Mouse (Mus musculus) thymus, postnatal 25 days (tissue): ENCODE measurements around the gene Fam83d.
"Not testable (repeated sequence)": the region's sequence is repeated elsewhere in the genome, so short reads cannot be mapped to it uniquely, and the experiment has no call there.

Experiments used
- DNase-seq: peaks from one replicate; pipeline ENCODE4 v3.0.0; 2022

Fam83d gene

GRCm38 (mm10) chr2:158767742-158768339, at the start of gene Fam83d:
TSS of gene Fam83d (plus strand) at chr2:158768093.
- DNase-seq, result peak; percentile 97

- peak; percentile 93 for DNase-seq
Measured at GRCm38 (mm10) chr2:158718816-158719549, 48.9 kb upstream of the Fam83d start.

DNA sequence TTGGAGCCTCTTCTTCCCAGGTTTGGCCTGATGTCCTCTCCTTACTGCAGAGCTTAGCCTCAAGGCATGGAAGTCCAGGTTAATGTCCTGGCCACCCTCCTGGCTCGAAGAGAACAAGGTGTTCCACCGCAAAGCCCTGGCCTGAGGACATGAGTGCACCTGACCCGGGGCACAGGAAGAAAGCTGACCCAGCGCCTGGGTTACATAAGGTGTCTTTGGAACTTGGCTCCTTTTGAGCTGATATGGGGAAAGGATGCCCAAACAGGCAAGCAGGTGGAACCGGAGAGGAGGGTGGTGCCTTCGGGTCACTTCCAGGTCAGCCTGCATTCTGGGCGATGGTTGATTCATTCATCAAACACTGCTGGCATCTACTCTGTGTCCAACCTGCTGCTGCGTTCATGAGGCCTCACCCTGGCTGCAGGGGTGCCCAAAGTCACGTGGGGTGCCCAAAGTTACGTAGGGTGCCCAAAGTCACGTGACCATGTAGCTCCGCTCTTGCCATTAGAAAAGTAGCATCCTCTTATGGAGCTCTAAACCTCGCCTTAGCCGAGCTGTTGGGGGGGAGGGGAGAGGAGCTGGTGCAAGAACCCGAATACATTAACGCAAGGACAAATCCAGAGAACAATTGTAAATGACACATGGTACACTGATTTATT, 47.0 kb upstream of the Fam83d start:
- DNase-seq, result no peak

DNA sequence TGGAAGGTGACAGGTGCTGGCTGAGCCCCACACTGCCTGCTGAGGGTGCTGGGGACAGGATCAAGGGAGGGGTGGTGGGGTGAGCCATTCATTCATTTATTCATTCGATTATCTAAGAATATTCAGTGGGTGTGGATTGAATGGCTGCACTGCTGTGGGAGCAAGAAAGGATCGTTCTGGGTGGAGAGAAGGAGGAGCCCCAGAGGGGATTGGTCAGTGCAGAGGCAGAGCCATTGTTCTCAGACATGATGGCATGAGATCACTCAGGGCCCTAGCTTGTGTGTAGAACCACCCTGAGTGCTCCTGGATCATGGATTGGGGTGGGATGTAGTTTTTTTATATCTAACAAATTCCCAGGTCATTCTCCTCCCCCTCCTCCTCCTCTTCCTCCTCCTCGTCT, 46.4 kb upstream of the Fam83d start:
- DNase-seq, result no peak

GRCm38 (mm10) chr2:158722135-158722534, 45.8 kb upstream of the Fam83d start:
- peak; percentile 37 for DNase-seq

DNA sequence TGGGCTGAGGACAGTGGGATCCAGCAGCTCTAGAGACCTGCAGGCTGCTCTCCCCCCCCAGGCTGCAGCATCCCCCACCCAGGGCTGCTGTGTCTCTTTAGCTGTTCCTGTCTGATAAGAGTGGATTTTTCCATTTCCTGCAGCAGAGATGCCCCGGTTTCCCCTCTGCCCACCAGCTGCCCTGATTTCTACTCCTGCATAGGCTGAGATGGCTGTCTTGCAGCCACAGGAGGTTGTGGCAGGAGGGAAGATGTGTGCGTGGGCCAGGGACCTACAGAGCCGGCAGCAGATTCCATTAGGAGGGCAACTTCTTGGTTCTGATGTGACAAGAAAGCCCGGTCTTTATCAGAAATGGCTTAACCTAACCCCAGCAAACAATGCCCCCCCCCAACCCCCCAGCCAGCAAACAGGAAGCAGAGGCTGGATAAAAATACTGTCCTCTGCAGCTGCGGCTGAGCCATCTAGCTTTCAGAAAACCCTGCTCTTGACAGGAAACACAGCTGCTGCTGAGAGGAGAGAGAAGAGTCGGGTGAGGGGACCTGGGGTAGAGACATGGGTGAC, 44.8 kb upstream of the Fam83d start:
- DNase-seq, result peak; percentile 83

GRCm38 (mm10) chr2:158723806-158724205, 44.1 kb upstream of the Fam83d start:
- peak; percentile 67 for DNase-seq

DNA sequence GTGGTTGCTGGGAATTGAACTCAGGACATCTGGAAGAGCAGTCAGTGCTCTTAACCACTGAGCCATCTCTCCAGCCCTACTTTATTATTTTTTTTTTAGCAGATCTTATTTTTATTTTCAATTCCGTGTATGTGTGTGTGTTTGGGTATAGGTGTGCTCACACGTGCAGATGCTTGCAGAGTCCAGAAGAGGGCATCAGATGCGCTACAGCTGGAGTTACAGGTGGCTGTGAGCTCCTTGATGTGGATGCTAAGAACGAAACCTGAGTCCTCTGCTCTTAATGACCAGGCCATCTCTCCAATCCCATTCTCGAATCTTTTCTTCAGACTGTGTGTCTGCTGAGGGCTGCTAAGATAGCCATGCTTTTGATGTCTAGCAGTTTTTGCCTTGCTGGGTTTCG, 41.6 kb upstream of the Fam83d start:
- DNase-seq, result no peak

- peak; percentile 48 for DNase-seq
Measured at GRCm38 (mm10) chr2:158728061-158728815, 39.7 kb upstream of the Fam83d start.

- no peak for DNase-seq
Measured at GRCm38 (mm10) chr2:158730896-158731295, 37.0 kb upstream of the Fam83d start.

DNA sequence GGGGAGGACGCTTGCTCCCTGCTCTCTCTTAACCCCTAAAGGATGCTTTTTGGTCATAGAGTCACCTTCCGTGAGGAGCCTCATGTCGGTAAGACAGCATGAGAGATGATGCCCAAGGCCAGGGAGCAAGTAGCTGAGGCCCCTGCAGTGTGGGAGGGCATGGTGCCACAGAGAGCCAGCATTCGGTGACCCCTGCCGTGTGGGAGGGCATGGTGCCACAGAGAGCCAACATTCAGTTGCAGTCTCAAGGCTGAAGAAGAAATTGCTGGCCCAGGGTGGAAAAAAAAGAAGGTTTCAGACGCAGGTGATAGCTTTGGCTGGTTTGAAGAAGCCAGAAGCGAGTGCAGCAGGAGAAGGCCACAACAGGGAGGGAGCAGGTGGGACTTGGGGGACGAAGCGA, 35.4 kb upstream of the Fam83d start:
- DNase-seq, result no peak

GRCm38 (mm10) chr2:158733136-158733535, 34.8 kb upstream of the Fam83d start:
- DNase-seq, result peak; percentile 43

DNA sequence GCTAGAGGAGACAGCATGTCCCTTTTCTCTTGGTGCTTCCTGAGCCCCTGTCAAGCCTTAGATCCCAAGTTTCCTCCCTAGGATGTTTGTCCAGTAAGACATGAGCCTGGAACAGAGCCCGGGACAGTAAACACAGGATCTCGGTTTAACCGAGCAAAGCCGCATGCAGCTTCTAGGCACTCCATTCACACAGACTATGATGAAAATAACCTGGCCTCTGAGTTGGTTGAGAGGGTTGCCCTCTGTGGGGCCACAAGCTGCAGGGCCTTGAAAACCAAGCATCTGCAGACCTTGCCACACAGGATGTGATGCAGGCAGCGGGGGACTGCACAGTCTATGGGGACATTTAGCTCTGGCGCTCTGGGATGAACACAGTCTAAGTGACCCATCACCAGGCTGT, 34.0 kb upstream of the Fam83d start:
- DNase-seq, result peak; percentile 75

DNA sequence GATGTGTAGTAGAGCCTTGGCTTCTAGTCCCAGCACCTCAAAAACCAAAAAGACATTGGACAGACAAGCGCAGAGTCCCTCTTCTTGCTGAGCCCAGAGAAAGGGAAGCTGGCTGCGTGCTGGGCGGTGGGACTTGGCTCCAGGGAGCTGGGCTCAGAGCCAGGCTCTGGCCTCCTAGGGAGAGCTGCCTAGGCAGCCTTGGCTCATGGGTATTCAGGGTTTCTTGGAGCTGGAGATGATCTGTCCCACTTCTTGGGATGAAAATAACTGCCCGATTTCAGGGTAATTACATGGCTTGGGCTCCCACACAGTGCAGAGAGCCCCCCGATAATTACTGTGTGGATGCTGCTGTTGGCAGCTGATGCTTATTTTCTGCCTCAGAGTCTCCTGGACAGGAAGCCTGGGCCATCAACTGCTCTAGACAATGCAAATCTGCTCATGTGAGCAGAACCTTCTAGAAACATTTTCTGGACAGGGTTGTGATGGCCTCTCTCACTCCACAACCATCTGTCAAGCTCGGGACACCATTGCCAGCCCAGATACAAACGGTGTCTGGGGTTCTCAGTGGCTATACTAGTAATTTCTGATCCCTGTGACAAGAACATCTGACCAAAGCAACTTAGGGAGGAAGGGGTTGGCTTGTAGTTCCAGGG, 33.3 kb upstream of the Fam83d start:
- no peak for DNase-seq

GRCm38 (mm10) chr2:158735340-158735739, 32.6 kb upstream of the Fam83d start:
- peak; percentile 74 for DNase-seq

DNA sequence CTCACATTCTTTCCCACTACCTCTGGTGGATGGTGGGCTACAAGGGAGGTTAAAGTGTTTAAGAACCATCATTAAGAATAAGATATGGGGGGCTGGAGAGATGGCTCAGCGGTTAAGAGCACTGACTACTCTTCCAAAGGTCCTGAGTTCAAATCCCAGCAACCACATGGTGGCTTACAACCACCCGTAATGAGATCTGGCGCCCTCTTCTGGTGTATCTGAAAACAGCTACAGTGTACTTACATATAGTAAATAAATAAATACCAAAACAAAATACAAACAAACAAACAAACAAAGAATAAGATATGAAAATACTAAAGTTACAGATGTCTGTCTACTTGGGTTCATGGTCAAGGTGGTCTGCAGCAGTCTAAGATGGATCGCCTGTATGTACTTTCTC, 31.6 kb upstream of the Fam83d start:
- not testable (repeated sequence) for DNase-seq

GRCm38 (mm10) chr2:158738591-158738990, 29.3 kb upstream of the Fam83d start:
- no peak for DNase-seq

- no peak for DNase-seq
Measured at GRCm38 (mm10) chr2:158739113-158739512, 28.8 kb upstream of the Fam83d start.

GRCm38 (mm10) chr2:158741011-158741501, 26.8 kb upstream of the Fam83d start:
- DNase-seq, result no peak

DNA sequence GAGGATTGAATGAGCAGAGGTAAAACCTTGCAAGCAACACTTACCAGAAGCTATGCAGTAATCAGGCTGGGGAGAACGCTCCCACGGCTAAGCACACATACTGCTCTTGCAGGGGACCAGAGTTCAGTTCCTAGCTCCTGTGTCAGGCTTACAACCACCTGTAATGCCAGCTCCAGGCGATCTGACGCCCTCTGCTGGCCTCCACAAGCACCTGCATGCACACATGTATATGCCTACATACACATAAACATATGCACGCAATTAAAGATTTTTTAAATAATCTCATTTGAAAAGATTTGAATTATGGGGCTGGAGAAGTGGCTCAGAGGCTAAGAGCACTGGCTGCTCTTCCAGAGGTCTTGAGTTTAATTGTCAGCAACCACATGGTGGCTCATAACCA, 25.5 kb upstream of the Fam83d start:
- DNase-seq, result no peak

- DNase-seq, result no peak
Measured at GRCm38 (mm10) chr2:158743518-158744141, 24.3 kb upstream of the Fam83d start.

DNA sequence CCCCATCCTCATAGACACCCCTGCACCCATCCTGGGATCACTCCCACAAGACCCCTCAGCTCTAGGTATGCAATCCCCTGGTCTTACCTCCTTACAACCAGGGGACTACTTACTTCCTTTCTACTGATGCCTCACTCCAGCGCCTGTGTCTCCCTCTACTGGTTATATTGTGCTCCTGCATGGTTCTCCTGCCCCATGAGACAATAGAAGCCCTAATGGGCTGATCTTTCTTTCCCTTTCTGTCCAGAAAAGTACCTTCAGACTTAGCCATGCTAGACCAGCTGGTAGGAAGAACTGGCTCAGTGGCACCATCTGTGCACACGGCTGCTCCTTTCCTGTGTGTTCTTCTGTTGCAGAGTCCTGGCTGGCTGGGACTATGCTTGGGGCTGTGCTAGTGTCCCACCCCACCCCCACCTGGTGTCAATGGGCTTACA, 22.8 kb upstream of the Fam83d start:
- DNase-seq, result peak; percentile 70
